Mouse (Mus musculus) T-helper 2 cell (primary cell): Measurements from ENCODE around the gene 1700001K19Rik.

Source experiments
- in situ Hi-C: fragments of 300-600 bp; cut with MboI, MseI; formaldehyde crosslinking; loops from one replicate; pipeline ENCODE4 v1.15.1; 2025; ENCODE audit warnings: high pct_unique_total_duplicates

The 1700001K19Rik gene

GRCm38 (mm10) chr12:110682561-110683299, at the start of gene 1700001K19Rik:
Gene 1700001K19Rik, minus strand, starts transcription at chr12:110682619.
- in situ Hi-C loops = no loop called here

- in situ Hi-C loops = no loop called here
Measured at GRCm38 (mm10) chr12:110726428-110726827, 44.0 kb upstream of the 1700001K19Rik start.

- in situ Hi-C loops = no loop called here
Measured at GRCm38 (mm10) chr12:110725489-110725888, 43.1 kb upstream of the 1700001K19Rik start.

- in situ Hi-C loops = no loop called here
Measured at GRCm38 (mm10) chr12:110725051-110725450, 42.6 kb upstream of the 1700001K19Rik start.

GRCm38 (mm10) chr12:110716004-110716403, 33.6 kb upstream of the 1700001K19Rik start:
- in situ Hi-C loops = no loop called here

GRCm38 (mm10) chr12:110714215-110714614, 31.8 kb upstream of the 1700001K19Rik start:
- in situ Hi-C loops = no loop called here

- in situ Hi-C loops = no loop called here
Measured at GRCm38 (mm10) chr12:110713784-110714183, 31.4 kb upstream of the 1700001K19Rik start.

- in situ Hi-C loops = no loop called here
Measured at GRCm38 (mm10) chr12:110711270-110711669, 28.9 kb upstream of the 1700001K19Rik start.

GRCm38 (mm10) chr12:110707451-110707850, 25.0 kb upstream of the 1700001K19Rik start:
- in situ Hi-C loops = loop anchor here (10.0 kb wide), 1 partner anchor 127 kb away; no protein-coding TSS in a partner anchor

- in situ Hi-C loops = loop anchor here (10.0 kb wide), 1 partner anchor 128 kb away; no protein-coding TSS in a partner anchor
Measured at GRCm38 (mm10) chr12:110706337-110707231, 24.2 kb upstream of the 1700001K19Rik start.

- in situ Hi-C loops = loop anchor here (10.0 kb wide), 1 partner anchor 129 kb away; no protein-coding TSS in a partner anchor
Measured at GRCm38 (mm10) chr12:110705419-110705818, 23.0 kb upstream of the 1700001K19Rik start.

- in situ Hi-C loops = loop anchor here (10.0 kb wide), 1 partner anchor 131 kb away; no protein-coding TSS in a partner anchor
Measured at GRCm38 (mm10) chr12:110703682-110704081, 21.3 kb upstream of the 1700001K19Rik start.

- in situ Hi-C loops = loop anchor here (10.0 kb wide), 1 partner anchor 132 kb away; no protein-coding TSS in a partner anchor
Measured at GRCm38 (mm10) chr12:110703008-110703471, 20.6 kb upstream of the 1700001K19Rik start.

- in situ Hi-C loops = loop anchor here (10.0 kb wide), 1 partner anchor 132 kb away; no protein-coding TSS in a partner anchor
Measured at GRCm38 (mm10) chr12:110702556-110702955, 20.1 kb upstream of the 1700001K19Rik start, which contains the start of gene Hsp90aa1. Gene Hsp90aa1, minus strand, starts transcription at chr12:110702728.

GRCm38 (mm10) chr12:110701363-110701762, 18.9 kb upstream of the 1700001K19Rik start:
- in situ Hi-C loops = loop anchor here (10.0 kb wide), 1 partner anchor 133 kb away; no protein-coding TSS in a partner anchor

GRCm38 (mm10) chr12:110700730-110701129, 18.3 kb upstream of the 1700001K19Rik start:
- in situ Hi-C loops = loop anchor here (10.0 kb wide), 1 partner anchor 134 kb away; no protein-coding TSS in a partner anchor

- in situ Hi-C loops = loop anchor here (10.0 kb wide), 1 partner anchor 836 kb away; the partner anchor contains the start of gene Eif5
Measured at GRCm38 (mm10) chr12:110699171-110699547, 16.7 kb upstream of the 1700001K19Rik start.

- in situ Hi-C loops = loop anchor here (10.0 kb wide), 1 partner anchor 836 kb away; the partner anchor contains the start of gene Eif5
Measured at GRCm38 (mm10) chr12:110698523-110699170, 16.2 kb upstream of the 1700001K19Rik start.

- in situ Hi-C loops = loop anchor here (10.0 kb wide), 1 partner anchor 837 kb away; the partner anchor contains the start of gene Eif5
Measured at GRCm38 (mm10) chr12:110698080-110698479, 15.7 kb upstream of the 1700001K19Rik start.

- in situ Hi-C loops = loop anchor here (10.0 kb wide), 1 partner anchor 837 kb away; the partner anchor contains the start of gene Eif5
Measured at GRCm38 (mm10) chr12:110697457-110697856, 15.0 kb upstream of the 1700001K19Rik start.
